Mouse (Mus musculus) layer of hippocampus, postnatal 25 days (tissue): ENCODE results near the gene Rpl23a. TPM values are rescaled to one million over a fixed set of nuclear protein-coding genes. Genes with fewer than 3 reads are reported as not detected.
"Not testable (repeated sequence)": the region's sequence is repeated elsewhere in the genome, so short reads cannot be mapped to it uniquely, and the experiment has no call there.

ENCODE experiments used
- DNase-seq, 2 experiments: peaks; one replicate each; pipeline ENCODE4 v3.0.0; 2022; ENCODE audit warnings: mixed read lengths in 2 of 2, low spot score in 1 of 2; ENCODE audit errors: extremely low spot score in 1 of 2
- total RNA-seq, 2 experiments: library from RNA; stranded (reverse); gene quantifications; 2 replicates each; pipeline ENCODE4 v1.2.3; 2021

The Rpl23a gene
- total RNA-seq, 2 experiments from 2014 or later: 678 to 771 TPM

DNA sequence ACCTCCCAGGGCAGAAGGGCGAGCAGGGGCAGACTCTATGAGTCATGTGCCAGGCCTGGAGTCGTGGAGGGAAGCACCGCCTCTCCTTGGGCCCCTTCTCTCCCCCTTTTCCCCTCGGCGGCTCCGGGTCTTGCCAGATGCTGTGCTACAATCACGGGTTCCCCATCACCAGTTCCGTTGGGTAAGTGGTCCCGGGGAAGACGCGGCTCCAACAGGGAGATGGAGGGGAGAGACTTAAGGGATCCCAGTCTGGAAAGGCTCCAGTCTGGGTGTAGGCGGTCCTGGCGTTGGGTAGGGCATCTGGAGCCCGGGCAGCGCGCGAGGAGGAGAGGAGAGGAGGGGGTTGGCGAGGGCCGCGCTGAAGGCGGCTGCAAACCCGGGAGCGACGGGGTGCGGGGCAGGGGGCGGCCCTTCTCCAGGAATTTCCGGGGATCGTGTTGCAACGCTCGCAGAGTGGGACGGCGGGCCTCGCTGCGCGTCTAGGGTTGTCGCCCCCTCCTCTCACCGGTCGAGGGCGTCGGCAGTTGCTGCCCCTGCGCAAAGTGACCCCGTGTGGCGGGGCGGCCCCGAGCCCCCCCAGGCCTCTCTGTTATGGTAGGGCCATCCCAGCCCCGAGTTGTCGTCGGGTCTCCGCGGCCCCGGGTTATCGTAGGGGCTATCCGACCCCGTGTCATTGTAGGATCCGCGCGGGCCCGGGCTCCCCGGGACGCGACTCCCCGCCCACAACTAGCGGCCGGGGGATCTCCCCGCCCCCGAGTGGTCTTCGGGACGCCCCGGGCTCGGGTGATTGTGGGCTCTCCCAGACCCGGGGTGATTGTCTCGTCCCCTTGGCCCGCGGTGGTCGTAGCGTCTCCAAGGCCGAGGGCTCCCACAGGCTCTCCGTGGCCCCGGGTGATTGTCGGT, 5.2 kb upstream of the Rpl23a start, which contains the start of gene Rab34:
TSS of gene Rab34 (plus strand) at position 100 of the 903 bp plus-strand sequence.
- peak; percentile 69 to 70 for DNase-seq

DNA sequence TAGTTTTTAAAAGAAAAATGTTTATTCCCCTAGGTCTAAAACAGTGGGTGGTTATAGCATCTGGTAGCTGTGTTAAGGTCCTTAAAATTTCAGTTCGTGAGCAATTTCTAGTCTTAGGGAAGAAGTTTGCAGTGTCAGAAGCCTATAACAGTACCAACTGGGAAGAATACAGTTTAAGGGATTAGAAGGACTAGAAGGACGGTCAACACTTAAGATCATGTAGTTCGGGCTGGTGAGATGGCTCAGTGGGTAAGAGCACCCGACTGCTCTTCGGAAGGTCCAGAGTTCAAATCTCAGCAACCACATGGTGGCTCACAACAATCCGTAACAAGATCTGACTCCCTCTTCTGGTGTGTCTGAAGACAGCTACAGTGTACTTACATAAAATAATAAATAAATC, 1.3 kb upstream of the Rpl23a start:
- not testable (repeated sequence) for DNase-seq

DNA sequence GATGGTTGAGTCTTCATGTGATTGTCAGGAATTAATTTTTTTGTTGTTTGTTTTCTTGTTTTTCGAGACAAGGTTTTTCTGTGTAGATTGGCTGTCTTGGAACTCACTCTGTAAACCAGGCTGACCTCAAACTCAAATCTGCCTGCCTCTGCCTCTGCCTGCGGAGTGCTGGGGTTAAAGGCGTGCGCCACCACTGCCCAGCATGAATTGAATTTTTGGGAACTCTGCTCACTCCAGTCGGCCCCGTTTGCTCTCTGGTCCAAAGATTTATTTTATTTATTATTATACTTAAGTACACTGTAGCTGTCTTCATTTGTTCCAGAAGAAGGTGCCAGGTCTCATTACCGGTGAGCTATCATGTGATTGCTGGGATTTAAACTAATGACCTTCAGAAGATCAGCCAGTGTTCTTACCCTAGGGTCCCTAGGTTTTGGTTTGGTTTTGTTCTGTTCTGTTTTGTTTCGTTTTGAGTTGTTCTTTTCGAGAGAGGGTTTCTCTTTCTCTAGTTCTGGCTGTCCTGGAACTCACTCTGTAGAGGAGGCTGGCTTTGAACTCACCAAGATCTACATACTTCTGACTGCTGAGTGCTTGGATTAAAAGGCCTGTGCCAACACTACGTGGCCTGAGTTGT, 615 bp upstream of the Rpl23a start:
- DNase-seq: no peak

DNA sequence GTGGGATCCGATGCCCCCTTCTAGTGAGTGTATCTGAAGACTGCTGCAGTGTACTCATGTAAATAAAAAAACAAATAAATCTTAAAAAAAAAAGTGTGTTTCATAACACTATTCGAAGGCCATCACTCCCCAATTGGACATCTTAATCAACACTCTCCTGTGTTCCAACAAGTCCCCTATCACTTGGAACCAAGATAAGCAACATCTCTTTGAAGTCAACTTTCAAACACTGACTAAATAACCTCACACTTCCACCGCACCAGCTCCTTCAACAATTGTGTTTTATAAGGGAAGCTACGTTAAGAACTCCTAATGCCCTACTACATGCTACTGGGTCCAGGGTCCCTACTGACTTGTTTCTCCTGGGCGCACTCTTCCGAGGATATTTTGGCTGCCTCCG, 934 bp downstream of the Rpl23a start:
- no peak for DNase-seq

DNA sequence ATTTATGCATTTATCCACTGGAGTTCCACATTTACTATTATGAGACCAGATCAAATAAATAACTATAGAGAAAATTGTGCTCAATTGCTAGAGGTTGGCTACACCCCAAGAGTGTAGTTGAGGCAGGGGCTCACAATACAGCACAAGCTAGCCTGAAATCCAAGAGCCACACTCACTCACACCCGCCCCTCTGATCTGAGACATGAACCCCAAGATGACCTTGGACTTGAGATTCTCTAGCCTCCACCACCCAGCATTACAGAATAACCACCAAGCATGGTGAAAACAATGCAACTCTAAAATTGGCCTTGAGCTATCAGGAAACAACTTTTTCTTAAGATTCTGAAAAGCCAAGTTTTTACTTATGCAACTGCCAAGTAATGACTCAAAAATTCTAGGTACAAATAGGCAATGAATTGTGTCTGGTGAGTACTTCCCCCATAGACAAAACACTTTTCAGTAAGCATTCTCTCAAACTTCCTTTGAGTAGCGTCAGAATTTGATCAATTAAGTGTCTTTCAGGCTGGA, 1.5 kb downstream of the Rpl23a start:
- no peak for DNase-seq

DNA sequence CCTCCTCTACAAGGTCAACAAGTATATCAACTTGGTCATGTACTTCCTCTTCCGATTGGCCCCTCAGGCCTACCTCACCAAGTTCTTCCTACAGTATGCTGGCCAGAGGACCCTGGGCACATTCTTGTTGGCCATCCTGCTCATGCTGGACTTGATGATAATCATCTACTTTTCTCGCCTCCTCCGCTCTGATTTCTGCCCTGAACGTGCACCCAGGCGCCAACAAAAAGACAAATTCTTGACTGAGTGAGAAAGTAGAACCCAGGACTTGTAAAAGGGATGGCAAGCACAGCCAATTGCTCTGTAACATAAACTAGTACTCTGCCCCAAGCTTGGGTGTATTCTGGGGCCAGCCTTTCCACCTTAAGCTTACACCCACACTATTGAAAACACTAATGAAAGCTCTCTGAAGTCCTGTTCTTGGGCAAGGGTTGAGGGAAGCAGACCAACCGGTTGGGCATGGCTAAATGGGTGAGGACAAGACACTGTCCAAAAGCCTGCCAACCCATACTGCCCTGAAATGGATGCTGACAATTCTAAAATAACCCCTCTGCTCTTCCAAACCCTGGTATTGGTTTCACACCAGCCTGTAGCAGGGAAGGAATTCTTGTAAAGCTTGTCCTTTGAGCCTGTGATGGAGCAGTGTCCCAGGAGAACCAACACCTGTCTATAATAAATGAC, 3.2 kb downstream of the Rpl23a start:
- no peak for DNase-seq

DNA sequence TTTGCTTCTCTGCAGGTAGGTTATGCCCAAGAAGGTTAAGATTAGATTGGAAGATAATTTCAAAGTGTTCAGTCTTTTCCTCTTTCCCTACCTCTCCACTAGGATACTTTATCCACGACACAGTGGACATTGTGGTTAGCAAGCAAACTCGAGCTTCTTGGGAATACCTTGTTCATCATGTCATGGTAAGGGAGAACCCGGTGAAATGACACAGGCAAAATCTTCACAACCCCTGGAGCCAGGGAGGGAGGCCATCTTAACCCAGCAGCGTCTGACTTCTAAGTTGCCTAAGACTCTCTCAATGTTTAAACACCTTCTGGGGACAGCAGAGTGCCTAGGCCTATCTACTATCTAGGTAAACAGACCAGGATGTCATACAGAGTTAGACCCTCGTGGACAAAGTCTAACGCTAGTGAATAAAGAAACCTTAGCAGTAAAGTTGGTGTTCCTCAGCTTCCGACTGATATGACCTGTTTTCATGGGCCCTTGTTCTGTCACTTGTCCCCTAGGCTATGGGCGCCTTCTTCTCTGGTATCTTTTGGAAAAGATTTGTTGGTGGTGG, 3.9 kb downstream of the Rpl23a start:
- DNase-seq: no peak

DNA sequence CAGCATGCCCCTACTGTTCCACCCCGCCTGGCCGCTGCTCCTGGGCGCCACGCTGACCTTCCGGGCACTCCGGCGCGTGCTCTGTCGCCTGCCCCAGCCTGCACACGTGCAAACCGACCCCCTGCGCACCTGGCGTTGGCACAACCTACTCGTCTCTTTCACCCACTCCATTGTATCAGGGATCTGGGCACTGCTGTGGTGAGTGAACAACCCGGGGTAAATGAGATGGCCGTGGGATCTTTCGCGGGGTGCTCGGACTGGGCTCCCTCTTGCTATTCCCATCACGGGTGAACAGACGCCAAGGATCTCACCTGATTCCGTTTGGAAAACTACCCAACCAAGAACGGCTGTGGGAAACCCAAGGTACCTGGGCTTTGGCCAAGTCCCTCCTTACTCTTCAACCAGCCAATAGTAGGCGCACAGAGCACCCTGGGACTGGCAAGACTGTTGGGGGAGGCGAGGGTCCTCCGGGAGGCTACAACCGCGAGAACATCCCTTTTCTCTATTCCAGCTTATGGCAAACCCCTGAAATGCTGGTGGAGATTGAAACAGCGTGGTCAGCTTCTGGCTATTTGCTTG, 4.4 kb downstream of the Rpl23a start:
- peak in 1 of 2 experiments; percentile 50 for DNase-seq

DNA sequence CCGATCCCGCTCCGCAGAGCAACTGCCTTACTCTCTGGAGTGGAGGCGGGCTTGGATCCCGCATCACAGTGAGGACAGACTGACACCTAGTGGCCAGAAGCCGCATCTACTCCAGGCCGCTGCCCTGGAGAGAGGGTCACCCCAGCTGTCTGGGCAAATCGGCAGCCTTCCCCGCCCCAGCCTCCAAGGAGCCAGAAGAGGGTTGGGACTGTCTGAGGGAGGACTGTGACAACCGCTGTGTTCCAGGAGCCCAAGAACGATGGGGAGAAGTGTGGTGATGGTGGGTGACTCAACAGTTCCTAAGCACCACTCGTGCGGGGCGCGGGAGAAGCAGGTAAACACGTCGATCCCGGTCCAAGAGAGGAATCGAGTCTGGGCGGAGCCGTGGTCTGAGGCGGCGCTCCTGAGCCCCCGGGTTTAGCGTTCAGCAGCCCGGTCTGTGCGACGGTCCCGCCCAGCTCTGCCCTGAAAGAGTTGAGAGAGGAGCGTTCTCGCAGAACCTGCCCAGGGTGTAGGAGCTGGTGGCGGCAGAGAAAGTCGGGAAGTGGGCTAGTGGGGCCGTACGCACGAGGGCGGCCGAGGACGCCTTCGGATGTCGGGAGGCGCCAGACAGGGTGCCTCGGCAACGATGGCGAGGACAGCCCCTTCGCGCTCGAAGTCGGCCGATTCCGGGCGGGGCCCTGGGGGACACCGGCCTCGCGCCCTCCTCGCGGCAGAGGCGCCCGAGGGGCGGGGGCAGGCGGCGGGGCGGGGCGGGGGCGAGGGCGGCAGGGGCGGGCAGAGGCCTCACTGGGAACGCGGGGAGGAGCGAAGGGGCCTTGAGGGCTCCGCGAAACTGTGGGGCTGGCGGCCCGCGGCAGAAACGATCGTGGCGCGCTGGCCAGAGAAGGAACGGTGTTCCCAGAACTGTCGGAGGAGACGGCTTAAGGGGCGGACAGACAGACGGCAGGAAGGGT, 5.2 kb downstream of the Rpl23a start:
- peak; percentile 93 for DNase-seq

DNA sequence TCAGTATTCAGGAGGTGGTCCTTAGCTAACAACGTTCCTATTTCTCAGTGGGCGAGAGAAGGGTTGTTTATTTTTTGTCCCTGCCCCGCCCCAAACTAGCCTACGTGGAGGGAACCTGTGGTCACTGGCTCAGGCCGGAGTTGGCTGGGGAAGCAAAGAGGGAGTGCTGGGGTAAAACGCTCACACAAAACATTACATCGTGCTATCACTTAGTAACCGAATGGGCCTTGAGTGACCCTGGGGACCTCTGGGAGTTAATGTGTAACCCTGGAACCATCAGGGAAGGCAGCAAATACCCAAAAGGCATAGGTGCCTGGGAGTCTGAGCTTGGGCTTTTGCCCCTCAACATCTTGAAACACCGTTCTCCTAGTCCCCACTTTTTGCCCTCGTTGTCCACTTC, 5.9 kb downstream of the Rpl23a start:
- DNase-seq: no peak

DNA sequence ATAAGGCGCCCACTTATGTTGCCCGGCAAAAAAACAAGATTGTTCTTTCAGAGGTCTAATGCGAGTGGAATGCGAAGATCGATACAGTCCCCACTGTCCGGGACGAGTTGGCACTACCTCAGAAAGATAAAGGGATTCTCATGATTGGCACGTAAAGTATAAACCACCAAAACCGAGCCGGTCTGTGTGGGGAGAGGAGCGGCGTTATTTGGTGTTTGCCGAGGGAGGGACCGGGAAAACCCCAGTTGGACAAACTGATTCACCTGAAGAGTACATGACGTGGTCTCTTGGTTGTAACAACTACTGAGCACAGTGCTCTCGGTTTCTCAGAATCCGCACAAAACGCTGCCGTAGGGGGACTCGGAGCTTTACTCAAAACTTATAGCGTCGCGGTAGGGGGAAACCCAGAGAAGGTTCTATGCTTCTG, 6.5 kb downstream of the Rpl23a start:
- no peak for DNase-seq

DNA sequence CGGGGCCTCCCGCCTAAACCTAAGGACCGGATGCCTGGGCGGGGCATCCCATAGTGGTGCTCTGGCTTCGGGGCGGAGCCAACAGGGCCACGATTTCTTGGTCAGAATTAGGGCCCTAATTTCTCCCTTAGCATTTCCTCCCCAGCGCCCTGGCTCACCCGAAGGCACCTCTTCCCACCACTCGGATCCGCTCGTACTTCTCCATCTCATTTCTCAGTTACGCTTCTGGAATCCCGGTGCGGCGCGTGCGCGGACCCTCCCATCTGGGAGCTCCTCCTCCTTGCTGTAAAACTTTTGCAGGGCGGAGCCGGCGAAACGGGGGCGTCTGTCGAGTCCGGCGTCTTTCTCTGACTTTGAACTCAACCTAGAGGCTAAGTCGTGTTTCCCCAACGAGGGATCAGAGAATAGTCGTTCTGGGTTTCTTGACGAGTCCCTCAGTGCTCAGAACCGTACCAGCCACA, 7.0 kb downstream of the Rpl23a start, which contains the start of the genes Nek8 and Tlcd1:
TSS of gene Nek8 (minus strand) at position 274 of the 461 bp plus-strand sequence.
TSS of gene Tlcd1 (plus strand) at position 310 of the 461 bp plus-strand sequence.
- peak in 1 of 2 experiments; percentile 66 for DNase-seq

DNA sequence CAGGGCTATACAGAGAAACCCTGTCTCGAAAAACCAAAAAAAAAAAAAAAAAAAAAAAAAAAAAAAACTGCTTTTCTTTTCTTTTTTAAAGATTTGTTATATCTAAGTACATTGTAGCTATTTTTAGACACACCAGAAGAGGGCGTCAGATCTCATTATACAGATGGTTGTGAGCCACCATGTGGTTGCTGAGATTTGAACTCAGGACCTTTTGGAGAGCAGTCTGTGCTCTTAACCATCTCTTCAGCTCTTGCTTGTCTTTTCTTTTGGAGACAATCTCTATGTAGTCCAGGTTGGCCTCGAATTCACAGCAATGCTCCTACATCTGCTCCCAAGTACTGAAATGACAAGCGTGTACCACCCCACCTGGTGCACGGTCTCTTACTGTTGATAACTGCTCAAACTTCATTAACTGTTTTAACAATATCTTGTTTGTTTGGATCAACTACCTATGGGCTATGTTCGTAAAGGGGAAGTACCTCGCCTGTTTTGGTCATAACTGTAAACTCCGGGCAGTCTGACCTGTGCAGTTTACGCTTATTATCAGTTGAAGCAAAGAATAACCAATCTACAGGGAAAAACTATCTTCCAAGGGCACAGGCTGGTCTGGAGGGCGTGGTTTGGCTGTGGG, 7.5 kb downstream of the Rpl23a start:
- DNase-seq: no peak

DNA sequence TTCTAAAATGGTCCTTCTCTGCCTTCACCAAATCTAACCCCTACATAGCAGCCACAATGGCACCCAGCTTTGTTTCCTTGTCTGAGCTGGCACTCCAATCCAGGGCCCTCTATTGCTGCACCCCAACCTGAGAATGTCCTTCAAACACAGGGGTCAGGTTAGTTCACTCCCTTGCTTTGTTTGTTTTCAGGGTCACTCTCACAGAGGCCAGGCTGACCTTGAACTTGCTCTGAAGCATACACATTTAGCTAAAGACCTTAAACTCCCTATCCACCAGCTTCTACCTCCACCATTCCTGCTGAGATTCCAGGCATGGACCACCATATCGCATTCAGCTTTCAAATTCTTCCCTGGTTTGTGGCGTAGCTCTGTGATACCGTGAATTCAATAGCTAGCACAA, 8.9 kb downstream of the Rpl23a start:
- no peak for DNase-seq

DNA sequence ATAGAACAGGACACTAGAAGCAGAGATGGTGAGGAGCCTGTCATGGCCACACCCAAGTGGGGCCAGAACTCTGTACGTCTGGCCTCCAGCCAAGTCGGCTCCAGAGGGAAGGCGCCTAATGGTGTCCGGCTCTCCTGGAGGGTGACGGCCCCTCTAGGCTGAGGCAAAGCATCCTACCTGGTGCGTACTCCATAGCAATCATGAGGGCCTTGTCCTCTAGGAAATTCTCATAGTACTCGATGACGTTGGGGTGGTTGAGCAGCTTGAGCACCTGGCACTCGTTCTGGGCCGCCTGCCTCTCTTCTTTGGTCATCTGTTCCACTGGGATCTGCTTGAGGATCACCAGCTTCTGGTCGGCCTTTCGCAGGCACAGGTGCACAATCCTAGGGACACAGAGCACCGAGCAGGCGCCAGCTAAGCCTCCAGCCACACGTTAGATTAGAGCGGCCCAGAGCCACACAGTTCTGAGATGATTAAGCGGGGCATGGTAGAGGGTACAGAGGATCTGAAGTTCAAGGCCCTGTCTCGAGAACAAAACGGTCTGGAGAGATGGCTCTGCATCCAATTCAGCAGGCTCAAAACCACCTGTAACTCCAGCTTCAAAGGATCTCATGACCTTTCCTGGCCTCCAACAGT, 10.5 kb downstream of the Rpl23a start:
- DNase-seq: no peak

DNA sequence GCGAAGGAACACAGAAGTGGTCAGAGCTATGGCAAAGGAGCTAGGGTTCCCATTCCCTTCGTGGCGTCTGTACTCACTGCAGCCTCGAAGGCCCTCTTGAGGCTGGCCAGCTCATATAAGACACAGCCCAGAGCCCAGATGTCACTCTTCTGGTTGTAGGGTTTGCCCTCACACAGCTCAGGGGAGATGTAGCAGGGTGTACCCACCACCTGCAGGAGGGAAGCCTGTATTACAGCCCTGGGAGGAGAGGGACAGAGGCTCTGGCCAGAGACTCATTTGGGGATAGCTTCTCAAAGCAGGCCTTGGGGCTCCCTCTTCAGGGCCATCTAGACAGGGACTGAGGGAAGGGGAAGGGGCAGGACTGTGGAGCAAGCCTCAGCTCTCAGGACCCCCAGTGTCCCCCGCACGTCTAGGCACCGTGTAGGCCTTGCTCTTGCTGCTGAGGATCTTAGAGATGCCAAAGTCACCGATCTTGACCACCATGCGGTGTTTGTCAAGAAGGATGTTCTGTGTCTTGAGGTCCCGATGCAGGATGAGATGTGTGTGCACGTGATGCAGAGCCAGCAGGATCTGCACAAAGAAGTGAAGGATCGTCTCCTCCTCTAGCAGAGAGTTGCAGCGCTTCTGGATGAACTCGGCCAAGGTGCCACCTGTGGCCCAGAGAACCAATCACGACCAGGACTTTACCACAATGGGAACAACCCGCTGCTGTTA, 11.2 kb downstream of the Rpl23a start:
- DNase-seq: no peak

DNA sequence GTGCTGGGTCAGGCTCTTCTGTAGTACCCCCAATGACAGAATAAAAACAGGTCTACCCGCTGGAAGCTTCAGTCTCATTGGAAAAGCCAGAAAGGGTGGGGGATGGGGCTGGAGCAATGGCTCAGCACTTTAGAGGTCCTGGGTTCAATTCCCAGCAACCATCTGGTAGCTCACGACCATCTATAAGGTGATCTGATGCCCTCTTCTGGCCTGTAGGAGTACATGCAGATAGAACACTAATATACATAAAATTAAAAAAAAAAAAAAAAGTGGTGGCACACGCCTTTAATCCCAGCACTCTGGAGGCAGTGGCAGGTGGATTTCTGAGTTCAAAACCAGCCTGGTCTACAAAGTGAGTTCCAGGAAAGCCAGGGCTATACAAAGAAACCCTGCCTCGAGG, 12.1 kb downstream of the Rpl23a start:
- DNase-seq: no peak
